ENCODE assay signal across 9 mouse cellular contexts in the genomic region with DNA sequence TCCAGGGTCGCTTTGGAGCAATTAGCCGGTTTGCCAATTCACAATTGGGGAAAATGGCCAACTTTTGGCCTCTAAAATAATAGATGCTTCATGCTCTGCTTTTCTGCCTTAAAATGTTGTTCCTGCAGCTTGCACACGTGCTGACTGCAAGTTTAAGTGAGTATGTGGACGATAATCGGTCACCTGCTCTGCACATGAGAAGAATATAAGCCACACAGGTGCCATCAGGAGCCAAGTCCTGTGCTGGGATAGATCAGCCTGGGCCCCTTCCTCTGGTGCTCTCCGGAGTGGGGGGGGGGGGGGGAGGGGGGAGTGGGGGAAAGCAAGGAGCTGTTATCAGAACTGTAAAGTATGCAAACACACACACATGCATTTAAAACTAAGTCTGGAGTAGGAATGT. TPM values are rescaled to one million over a fixed set of nuclear protein-coding genes. Genes with fewer than 3 reads are reported as not detected.
DNase-seq lines count a peak whose midpoint lies in the region; ATAC-seq lines count a peak whose summit lies in the region.
"Had no signal": no experiment of that assay in that cellular context is flagged by ENCODE, and none has a peak within 500 bp of the region (broad histone marks: within the 10 kb centered on the region; RNA-seq: fewer than 3 reads in every experiment).

No protein-coding gene starts in this region.

- H3K36me3 ChIP-seq in kidney, embryonic 15.5 days = no peaks in the 10 kb centered on the region
- H3K36me3 ChIP-seq in embryonic facial prominence, embryonic 10.5 days (replicated peaks) = no peaks in the 10 kb centered on the region
- H3K36me3 ChIP-seq in hindbrain, embryonic 16.5 days (ENCODE audit: control insufficient read depth, insufficient read depth, low read length) = no peaks in the 10 kb centered on the region
- no peaks in the 10 kb centered on the region for H3K36me3 ChIP-seq in midbrain, embryonic 15.5 days (replicated peaks)

- H3K9me3 ChIP-seq in kidney, embryonic 15.5 days (replicated peaks) = no peaks in the 10 kb centered on the region
- no peaks in the 10 kb centered on the region for H3K9me3 ChIP-seq in embryonic facial prominence, embryonic 10.5 days
- H3K9me3 ChIP-seq in hindbrain, embryonic 16.5 days (ENCODE audit: control insufficient read depth, low read length) = no peaks in the 10 kb centered on the region
- no peaks in the 10 kb centered on the region for H3K9me3 ChIP-seq in midbrain, embryonic 15.5 days

- no peak for DNase-seq in kidney, adult 8-10 months
- no peak for DNase-seq in embryonic facial prominence, embryonic 10.5 days (ENCODE audit: low spot score)
- DNase-seq in adrenal gland, postnatal 10 days = no peak
- DNase-seq in layer of hippocampus, adult 18-20 months (ENCODE audit: low spot score in 2 of 2) = no peak
- DNase-seq in adrenal gland, adult 18-20 months (ENCODE audit: low spot score in 2 of 2) = no peak

- WGBS in kidney, embryonic 15.5 days = 11% methylated on average over 6 of the region's 6 CpGs
- WGBS in embryonic facial prominence, embryonic 10.5 days = 13% methylated on average over 6 of the region's 6 CpGs
- WGBS in hindbrain, embryonic 16.5 days = 11% methylated on average over 5 of the region's 6 CpGs
- WGBS in midbrain, embryonic 15.5 days = 10% methylated on average over 6 of the region's 6 CpGs

- H3K27me3 ChIP-seq in kidney, embryonic 15.5 days = peaks cover 35% of the 10 kb centered on the region
- H3K27me3 ChIP-seq in embryonic facial prominence, embryonic 10.5 days (replicated peaks; ENCODE audit: low read depth, poor library complexity, severe bottlenecking) = peaks cover 58% of the 10 kb centered on the region
- H3K27me3 ChIP-seq in hindbrain, embryonic 16.5 days (replicated peaks; ENCODE audit: control insufficient read depth, insufficient read depth, low read length) = 0 out of 2 replicates have a peak, but pooled peaks cover 2% of the 10 kb centered on the region
- H3K27me3 ChIP-seq in midbrain, embryonic 15.5 days (replicated peaks) = peaks cover 4% of the 10 kb centered on the region; the same call in 1 of the 2 replicates
- H3K27me3 ChIP-seq: Patski had no signal

- H3K9ac ChIP-seq in kidney, embryonic 15.5 days = peak overlapping the region; percentile 45; the same call in 1 of the 2 replicates
- H3K9ac ChIP-seq in hindbrain, embryonic 16.5 days (ENCODE audit: low read depth, low read length) = peak overlapping the region; percentile 72
- H3K9ac ChIP-seq in midbrain, embryonic 15.5 days = peak overlapping the region; percentile 54

- peaks cover 36% of the 10 kb centered on the region for H3K4me1 ChIP-seq in kidney, embryonic 15.5 days
- H3K4me1 ChIP-seq in embryonic facial prominence, embryonic 10.5 days = peaks cover 50% of the 10 kb centered on the region
- peaks cover 22% of the 10 kb centered on the region for H3K4me1 ChIP-seq in hindbrain, embryonic 16.5 days (ENCODE audit: control insufficient read depth, insufficient read depth, low read depth, low read length)
- peaks cover 37% of the 10 kb centered on the region for H3K4me1 ChIP-seq in midbrain, embryonic 15.5 days

- H3K27ac ChIP-seq in kidney, embryonic 15.5 days = 0 out of 2 replicates have a peak overlapping the region, but pooled peaks have one; percentile 2
- peak overlapping the region; percentile 86 for H3K27ac ChIP-seq in embryonic facial prominence, embryonic 10.5 days (replicated peaks)
- no peak overlapping the region; the same call in 1 of the 2 replicates for H3K27ac ChIP-seq in hindbrain, embryonic 16.5 days (ENCODE audit: low read depth, low read length)
- 0 out of 2 replicates have a peak overlapping the region, but pooled peaks have one; percentile 13 for H3K27ac ChIP-seq in midbrain, embryonic 15.5 days

- no peak for ATAC-seq in kidney, embryonic 15.5 days (replicated peaks; ENCODE audit: low FRiP score)
- ATAC-seq in hindbrain, embryonic 16.5 days = 0 out of 2 replicates have a peak, but pooled peaks have one; percentile 24
- peak; percentile 34; the same call in 1 of the 2 replicates for ATAC-seq in midbrain, embryonic 15.5 days (replicated peaks)

- H3K4me3 ChIP-seq in kidney, embryonic 15.5 days (replicated peaks) = peak overlapping the region; percentile 70
- H3K4me3 ChIP-seq in embryonic facial prominence, embryonic 10.5 days = peak overlapping the region; percentile 80
- H3K4me3 ChIP-seq in hindbrain, embryonic 16.5 days (ENCODE audit: low read length) = peak overlapping the region; percentile 77
- peak overlapping the region; percentile 75 for H3K4me3 ChIP-seq in midbrain, embryonic 15.5 days

- peak overlapping the region; percentile 98 for H3K4me2 ChIP-seq in kidney, embryonic 15.5 days
- peak overlapping the region; percentile 93 for H3K4me2 ChIP-seq in hindbrain, embryonic 16.5 days (ENCODE audit: low read length)
- H3K4me2 ChIP-seq in midbrain, embryonic 15.5 days = peak overlapping the region; percentile 89

RNA-seq across cellular contexts. Expression of a gene that starts 0.5 kb away (rescaled TPM):
- polyA plus RNA-seq in kidney, embryonic 15.5 days (2015; fragmentation: Nextera tagmentation; extraction: Ambion mirVana) = 5.1 and 6.1 TPM in 2 replicates
- 4.2 and 7.5 TPM in 2 replicates for polyA plus RNA-seq in embryonic facial prominence, embryonic 10.5 days (2016; fragmentation: Nextera tagmentation; extraction: Ambion mirVana)
- 5.0 and 5.4 TPM in 2 replicates for polyA plus RNA-seq in hindbrain, embryonic 16.5 days (2015; fragmentation: Nextera tagmentation; extraction: Ambion mirVana)
- polyA plus RNA-seq in midbrain, embryonic 15.5 days (2015; fragmentation: Nextera tagmentation; extraction: Ambion mirVana) = 6.5 and 7.5 TPM in 2 replicates
- 10 to 100 TPM; 13.7 to 14.9 TPM for total RNA-seq in adrenal gland, postnatal 10 days (2021)
- 10 to 100 TPM; 18.0 to 21.8 TPM for total RNA-seq in layer of hippocampus, adult 18-20 months (2021)
- total RNA-seq in adrenal gland, adult 18-20 months (2021) = 10 to 100 TPM; 41.4 to 59.6 TPM

RNA-seq across cellular contexts. Expression of a gene that starts 48.3 kb away (rescaled TPM):
- 287 and 307 TPM in 2 replicates for polyA plus RNA-seq in kidney, embryonic 15.5 days (2015; fragmentation: Nextera tagmentation; extraction: Ambion mirVana)
- 244 and 267 TPM in 2 replicates for polyA plus RNA-seq in embryonic facial prominence, embryonic 10.5 days (2016; fragmentation: Nextera tagmentation; extraction: Ambion mirVana)
- 389 and 410 TPM in 2 replicates for polyA plus RNA-seq in hindbrain, embryonic 16.5 days (2015; fragmentation: Nextera tagmentation; extraction: Ambion mirVana)
- 409 and 410 TPM in 2 replicates for polyA plus RNA-seq in midbrain, embryonic 15.5 days (2015; fragmentation: Nextera tagmentation; extraction: Ambion mirVana)
- 100 to 1,000 TPM; 128 to 131 TPM for total RNA-seq in adrenal gland, postnatal 10 days (2021)
- total RNA-seq in layer of hippocampus, adult 18-20 months (2021) = 100 to 1,000 TPM; 126 to 138 TPM
- 100 to 1,000 TPM; 182 to 188 TPM for total RNA-seq in adrenal gland, adult 18-20 months (2021)
